Mouse (Mus musculus) heart, postnatal 0 days (tissue): Measurements from ENCODE around the gene Nek2.

ENCODE experiments used
- CTCF ChIP-seq: IDR thresholded peaks from 2 replicates; pipeline ENCODE4 v1.5.1; 2016; ENCODE audit warnings: antibody characterized with exemption, control low read depth, low read depth
- EP300 ChIP-seq: IDR thresholded peaks from 2 replicates; pipeline ENCODE4 v1.6.1; 2016; ENCODE audit warnings: antibody characterized with exemption, low read depth

DNA sequence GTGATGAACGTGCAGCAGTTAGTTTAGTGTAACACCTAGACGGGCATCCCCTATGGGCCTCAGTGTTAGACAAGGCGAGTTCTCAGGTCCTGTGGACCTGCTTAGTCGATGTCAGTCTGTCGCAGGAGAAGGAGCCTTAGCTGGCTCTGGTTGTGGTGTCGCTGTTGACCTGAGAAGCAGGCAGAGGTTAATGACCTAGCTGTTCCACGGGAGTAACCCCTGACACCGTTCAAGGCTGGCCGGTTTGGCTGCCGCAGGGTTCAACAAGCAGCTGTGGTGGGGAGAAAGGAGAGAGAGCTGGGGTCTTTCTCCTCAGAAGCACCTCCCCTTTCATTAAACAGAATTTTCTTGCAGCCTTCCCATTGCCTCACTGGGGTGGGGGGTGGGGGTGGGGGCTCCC lies 56.4 kb downstream of the Nek2 start:
- no peak for TF ChIP-seq CTCF
- TF ChIP-seq EP300: no peak
